Mouse (Mus musculus) gastrocnemius, postnatal 36 days (tissue): Measurements from ENCODE around the gene Asic2. TPM values are rescaled to one million over a fixed set of nuclear protein-coding genes. Genes with fewer than 3 reads are reported as not detected.
A peak's percentile ranks its signal among the peaks of the same experiment; 100 is the strongest.

ENCODE experiments used
- DNase-seq, 2 experiments: peaks; one replicate each; pipeline ENCODE4 v3.0.0; 2022
- intact Hi-C: fragments of 180-260 bp; cut with DNase I; formaldehyde crosslinking; loops from one replicate; pipeline ENCODE4 v1.15.1; 2025
- total RNA-seq, 2 experiments: library from RNA; stranded (reverse); gene quantifications; 2 replicates each; pipeline ENCODE4 v1.2.3; 2021

Asic2 gene
- total RNA-seq, 2 experiments from 2014 or later: 0.10 TPM; not detected in 1

DNA sequence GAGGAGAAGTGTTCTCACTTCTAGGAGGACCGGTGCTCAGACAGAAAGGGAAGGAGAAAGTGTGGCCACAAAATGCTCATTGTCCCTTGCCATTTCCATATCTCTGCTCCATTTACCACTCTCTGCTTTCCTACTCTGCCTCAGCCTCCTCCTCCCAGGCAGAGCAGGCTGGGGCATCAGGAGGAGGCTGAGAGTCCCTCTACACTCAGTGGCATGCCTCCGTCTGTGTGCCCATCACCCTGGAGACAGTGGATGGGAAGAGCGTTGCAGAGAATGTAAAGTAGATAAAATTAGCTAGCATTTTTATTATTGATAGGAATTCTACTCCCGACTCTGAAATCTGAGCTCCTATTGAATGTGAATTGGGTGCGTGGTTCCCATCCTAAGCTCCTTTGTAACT lies 984.7 kb downstream of the Asic2 start:
- intact Hi-C loops: no loop called here
- DNase-seq: no peak

DNA sequence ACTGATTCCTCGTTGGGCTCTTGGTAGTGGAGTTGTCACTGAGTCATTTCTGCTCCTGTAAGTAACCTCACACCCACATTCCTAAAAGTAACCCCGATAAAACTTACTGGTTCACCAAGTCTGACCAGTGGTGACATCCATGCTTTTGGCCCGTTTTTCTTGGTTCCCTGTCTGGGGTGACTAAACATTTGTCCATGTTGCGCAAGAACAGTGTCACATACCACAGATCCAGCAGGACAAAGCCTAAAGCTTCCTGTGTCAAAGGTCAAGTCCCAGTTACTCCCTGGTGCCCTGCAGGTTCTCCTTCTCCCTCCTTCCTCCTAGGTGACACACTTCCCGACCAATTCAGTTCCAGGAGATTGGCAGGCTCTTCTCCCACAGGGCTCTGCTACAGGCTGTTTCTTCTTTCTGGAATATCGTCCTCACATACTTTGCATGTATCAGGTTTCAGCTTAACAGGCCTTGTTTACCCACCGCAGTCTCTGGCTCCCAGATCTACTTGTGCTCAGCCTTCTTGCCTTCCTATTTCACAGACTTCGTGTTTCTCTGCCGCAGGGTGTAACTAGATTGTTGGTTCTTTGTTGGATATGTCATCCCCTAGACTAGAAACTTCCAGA lies 991.9 kb downstream of the Asic2 start:
- intact Hi-C loops: no loop called here
- DNase-seq: no peak

DNA sequence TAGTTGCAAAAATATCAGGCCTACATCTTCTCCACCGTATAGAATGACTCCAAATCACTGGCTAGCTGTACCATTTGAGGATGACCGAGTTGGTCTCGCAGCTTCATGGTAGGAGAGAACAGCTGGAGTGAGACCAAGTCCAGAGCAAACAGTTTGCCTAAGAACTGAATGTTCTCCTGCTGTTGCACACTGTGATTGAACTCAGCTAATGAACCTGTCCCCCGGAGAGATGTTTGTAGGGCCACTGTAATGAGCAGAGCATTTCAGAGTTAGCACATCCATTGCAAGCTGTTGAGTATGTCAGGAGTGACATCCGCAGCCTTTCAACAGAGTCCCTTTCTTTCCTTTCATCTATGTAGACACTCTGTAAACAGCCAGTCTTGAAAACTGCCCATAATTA lies 993.6 kb downstream of the Asic2 start:
- intact Hi-C loops: no loop called here
- DNase-seq: no peak

DNA sequence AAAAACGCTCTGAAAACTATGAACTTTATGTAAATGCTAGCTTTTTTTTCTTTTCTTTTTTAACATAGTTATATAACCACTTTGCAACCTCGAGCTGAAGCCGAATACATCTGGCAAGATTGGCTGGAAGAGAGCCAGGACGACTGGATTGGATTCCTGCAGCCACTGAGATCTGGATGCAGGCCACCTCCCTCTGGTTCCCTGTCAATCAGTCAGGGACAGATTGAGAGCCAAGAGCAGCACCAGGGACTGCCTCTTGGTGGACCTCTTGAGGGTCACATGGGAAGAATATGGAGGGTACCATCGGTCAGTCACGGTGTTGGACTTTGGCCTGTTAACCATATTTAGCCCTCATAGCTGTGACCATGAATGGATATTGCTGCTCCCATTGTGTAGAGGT lies 994.3 kb downstream of the Asic2 start:
- DNase-seq: peak; percentile 46 to 63
- intact Hi-C loops: no loop called here

DNA sequence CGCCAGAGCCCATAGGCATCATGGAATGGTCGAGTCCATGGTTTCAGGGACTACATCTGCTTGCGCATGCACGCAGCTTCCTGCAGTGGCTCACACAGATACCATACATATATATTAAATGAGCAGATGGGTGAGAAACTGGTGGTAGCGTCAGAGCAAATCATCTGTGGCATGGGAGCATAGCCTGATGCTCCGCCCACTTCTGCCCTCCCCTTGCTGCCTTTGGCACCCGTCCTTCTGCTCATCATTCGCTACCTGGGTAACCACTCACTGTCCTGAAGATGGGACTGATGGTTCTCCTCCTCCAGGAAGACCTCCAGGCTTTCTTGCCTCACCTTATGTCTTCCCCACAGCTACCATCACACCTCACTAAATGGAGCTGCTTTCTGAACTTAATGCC lies 995.0 kb downstream of the Asic2 start:
- intact Hi-C loops: no loop called here
- DNase-seq: no peak

DNA sequence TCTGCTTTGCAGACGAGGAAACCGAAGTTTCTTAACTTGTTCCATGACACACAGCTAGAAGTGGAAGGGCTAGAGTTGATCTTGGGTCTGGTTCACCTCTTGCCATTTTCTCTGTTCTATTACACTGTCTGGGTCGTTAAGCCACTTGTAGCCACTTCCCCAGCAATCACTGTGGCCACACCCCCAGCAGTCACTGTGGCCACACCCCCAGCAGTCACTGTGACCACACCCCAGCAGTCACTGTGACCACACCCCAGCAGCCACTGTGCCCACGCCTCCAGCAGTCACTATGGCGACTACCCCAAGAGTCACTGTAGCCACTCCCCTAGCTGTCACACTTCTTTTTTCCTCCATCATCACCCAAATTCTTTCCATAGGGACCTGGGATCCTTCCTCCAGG lies 1000.7 kb downstream of the Asic2 start:
- no peak for DNase-seq
- intact Hi-C loops: no loop called here

DNA sequence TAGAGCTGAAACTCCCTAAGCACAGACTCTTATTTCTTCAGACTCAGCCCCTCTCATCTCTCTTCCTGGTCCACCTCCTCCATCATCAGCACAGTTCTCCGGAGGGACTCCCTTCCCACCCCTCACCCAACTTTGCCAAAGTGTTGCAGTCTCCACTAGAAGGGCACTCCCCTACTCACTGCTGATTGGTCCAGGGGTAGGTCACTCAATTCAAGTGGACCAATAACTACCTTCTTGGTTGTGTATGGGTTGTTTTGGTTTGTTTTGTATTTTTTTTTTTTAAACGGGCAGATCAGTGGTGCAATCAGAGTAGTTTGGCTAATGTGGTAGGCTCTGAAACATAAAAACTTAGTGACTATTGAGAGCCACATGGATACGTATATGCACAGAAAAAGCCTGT lies 1002.2 kb downstream of the Asic2 start:
- DNase-seq: no peak
- intact Hi-C loops: no loop called here

DNA sequence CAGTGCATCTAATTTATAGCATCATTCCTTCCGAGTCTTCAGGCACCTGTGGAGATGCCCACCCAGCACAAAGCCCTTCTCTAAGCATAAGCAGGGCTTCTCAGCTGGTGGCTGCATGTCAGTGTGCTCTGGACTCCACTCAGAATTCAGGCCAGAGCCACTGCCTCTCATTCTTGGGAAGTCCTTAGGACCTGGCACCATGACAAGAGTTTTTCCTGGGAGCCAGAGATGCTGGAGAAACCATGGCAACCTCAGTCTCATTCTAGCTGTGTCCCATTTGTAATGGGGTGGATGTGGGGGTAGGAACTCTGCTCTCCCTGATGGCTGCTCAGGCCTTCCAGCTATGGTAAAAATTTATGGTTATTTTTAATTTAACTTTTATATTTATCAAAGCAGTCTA lies 1006.9 kb downstream of the Asic2 start:
- intact Hi-C loops: no loop called here
- no peak for DNase-seq

DNA sequence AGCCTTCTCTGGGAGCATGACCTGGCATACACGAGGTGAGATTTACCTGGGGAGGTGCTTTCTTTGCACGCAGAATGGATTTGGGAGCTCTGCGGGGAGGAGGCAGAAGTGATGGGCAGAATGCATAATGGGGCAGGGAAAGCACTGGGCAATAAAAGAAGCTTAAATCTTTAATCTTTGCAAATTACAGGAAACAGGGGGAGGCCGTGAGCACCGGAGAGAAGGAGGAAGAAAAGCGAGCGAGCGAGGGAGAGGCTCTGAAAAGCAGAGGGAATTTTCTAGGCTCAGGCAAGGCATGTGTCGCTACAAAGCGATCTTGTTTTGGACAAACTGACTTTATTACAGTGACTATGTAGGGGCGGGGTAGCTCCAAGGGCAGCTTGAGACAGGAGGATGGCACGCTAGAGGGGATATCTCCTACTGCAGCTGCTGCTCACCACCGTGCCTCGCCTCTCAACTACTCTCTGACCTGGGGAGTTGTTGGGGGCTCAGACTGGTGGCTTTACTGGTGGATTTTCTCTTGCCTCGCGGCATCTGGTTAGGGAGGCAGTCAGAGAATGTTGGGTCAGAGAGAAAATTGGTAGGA lies 1010.1 kb downstream of the Asic2 start:
- intact Hi-C loops: no loop called here
- DNase-seq: no peak

DNA sequence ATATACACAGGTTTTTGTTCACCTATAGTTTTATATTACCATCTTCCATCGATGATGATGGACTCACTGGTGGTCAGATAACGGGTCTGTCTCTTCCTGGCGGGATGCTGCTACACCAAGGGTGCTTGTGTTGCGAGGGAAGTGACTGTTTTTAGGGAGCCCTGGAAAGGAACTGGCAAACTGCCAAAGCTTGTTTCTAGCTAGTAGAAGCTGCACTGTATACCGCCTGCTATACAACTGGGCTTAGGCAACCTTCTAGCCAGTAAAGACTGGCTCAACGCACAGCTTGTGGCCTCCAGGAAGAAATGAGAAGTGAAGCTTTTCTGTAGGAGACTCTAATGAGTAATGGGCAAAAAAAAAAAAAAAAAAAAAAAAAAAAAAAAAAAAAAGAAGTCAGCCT lies 1012.3 kb downstream of the Asic2 start:
- DNase-seq: no peak
- intact Hi-C loops: no loop called here

DNA sequence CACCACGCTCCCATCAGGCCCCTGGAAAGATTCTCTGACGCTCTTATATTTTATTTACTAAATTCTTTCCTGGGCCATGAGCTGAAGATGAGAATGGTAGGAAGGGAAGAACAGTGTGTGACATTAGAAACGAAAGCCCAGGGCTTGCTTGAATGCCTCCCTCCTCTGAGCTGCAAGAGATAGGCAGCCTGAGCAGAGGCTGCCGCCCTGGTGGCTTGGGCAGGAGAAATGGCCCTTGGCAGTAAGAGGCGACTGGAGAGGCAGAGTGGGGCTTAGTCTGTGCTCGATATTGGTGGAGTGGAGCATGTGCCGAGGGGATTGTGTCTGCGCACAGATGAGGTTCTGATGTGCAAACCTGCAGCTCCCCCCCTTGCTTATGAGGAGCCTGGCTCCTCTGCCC lies 1014.1 kb downstream of the Asic2 start:
- intact Hi-C loops: no loop called here

DNA sequence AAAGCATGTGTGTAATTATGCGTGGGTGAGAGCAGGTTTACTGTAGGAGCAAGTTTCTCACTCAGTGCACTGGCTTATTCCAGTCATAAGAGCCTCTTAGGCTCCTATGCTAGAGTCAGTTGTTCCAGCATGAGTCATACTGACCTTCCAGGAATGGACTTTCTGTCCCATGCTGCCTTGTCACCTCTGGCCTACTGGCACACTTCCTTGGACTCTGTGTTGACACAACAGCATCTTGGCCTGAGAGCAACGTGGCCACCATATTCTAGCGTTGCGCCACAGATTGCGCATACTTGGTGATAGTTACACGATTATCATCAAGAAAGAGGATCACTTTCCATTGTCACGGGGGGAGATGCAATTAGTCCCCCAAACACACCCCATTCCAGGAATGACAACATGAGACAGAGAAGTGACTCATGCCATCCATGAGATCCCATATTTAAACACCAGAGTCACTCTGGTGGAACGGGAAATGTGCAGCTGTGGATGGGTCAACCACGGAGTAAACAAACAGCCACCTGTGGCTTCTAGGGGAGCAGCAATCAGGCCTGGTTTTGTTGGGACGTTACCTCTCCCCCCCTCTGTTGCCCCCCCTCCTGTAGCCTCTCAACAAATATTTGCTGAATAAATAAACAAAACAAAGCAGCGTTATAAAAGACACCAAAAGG lies 1019.1 kb downstream of the Asic2 start:
- intact Hi-C loops: no loop called here
- DNase-seq: no peak

More for the DNA sequence above, 1014.1 kb downstream of the Asic2 start:
- no peak for DNase-seq

DNA sequence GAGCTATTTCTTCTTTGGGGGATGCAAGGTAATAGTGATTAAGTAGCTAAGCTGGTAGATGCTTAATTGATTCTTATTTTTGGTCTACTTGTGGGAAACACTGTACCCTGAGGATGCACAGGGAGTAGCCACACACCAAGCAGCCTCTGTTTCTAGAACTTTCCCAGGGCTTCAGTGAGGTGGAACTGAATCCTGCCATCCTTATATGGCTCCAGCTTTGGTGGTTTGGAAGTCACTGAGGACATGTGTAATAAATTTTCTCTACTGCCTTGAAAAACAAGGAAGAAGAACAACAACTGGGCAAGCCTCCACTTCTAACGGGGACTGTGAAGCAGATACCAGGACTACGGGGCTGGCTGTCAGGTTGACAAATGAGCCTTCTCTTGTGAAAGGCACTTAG lies 1020.2 kb downstream of the Asic2 start:
- intact Hi-C loops: no loop called here
- DNase-seq: no peak

DNA sequence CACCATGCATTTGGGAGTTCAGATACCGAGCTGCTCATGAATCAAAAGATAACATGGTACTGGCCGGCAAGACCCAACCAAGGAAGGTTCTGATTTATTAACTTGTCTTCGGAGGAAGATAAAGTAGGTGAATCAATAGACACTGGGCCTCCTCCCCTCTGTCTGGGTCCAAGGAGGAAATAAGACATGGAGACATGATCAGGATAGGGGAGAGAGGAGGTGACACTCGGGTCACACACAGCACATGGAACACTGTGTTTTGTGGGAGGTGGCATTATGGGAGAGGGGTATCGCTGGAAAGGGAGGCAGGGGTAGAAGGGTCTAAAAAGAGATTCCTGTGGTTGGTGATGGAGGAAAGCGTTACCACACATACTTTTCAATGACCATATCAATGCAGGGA lies 1022.1 kb downstream of the Asic2 start:
- DNase-seq: no peak
- intact Hi-C loops: no loop called here

DNA sequence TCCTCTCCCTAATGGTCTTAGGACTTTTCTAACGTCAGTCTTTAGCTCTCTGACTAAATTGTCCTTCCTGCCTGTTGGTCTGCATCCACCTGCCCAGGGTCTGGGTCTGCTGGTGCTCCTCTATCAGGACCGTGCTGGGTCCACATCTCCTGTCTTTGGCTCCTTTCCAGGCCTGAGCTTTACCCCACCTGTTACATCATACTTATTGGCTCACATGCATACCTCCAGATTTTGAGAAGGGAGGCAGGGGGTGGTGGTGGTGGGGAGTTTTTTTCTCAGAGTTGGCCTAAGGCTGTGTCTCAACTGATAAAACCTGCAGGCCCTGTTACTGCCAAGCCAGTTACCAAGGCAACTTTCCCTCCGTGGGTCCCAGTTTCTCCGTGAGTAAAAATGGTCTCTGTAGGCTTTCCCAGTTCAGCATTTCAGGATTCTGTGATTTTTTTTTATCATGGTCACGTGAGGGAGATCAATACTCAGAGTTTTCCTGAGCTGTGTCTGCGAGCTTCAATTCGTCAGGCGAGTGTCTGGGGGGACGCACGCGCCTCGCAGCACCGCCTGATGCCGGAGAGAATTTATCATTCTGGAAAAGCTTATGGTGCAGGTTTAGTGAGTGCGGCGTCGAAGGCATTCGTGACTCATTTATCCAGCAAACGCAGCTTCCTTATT lies 1044.8 kb downstream of the Asic2 start:
- no peak for DNase-seq
- intact Hi-C loops: no loop called here

DNA sequence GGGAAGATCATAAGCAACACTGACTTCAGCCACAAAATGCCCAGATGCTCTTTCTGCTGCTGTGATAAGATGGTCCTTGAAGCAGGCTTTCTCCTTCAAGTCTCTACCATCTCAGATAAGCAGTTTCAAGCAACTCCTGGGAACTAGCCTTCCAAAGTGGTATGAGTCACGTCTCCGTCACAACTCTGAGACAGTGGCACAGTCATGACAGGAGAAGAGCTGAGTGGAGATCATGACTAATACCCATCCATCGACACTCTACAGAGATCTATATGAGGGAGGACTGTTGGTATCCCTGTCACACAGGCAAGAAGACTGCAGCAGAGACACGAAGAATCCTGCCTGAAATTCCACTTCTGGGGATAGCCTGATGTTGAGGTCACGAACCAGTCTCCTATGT lies 1049.9 kb downstream of the Asic2 start:
- intact Hi-C loops: no loop called here
- DNase-seq: no peak

DNA sequence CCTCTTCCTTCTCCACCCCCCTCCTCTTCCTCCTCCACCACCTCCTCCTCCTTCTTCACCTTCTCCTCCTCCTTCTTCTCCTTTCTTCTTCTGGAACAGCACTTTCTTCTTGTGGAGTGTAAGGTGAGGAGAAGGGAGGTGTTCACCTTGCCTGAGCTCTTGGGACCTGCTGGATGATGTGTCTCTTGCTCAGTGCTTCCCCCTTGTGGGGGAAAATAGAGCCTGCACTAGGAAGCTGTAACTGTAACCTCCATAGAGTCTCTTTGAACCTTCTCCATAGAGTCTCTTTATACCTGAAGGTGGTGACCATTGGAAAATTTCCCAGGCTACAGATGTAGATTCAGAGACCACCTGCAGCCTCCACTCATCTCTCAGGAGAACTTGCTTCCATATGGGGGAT lies 1050.6 kb downstream of the Asic2 start:
- intact Hi-C loops: no loop called here
- no peak for DNase-seq

DNA sequence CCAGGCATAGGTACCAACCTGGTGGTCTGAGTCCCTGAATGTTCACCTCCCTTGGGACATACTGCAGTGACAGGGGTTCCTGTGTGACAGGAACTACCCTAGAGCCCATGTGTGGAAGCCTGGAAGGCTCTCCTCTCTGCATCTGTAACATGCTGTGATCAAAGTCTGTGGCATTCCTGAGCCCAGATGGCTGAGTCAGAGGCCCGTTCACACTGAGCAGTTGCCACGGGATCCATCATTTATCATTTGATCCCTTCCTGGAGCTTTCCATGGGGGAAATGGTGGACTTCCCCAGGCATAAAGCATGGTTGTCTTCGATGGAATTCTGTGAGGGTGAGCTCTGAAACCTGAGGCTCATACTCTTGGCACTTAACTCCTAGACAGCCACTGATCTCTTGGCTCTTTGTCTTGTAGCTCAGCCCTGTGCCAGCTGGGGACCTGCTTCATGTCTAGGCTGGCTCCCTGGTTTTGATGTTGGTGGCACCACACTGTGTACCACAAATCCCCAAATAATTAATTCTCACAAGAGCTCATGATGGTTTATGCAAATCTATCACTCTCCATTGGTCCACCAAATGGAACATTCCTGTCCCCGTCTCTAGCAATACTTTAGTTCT lies 1054.7 kb downstream of the Asic2 start:
- DNase-seq: no peak
- intact Hi-C loops: no loop called here

DNA sequence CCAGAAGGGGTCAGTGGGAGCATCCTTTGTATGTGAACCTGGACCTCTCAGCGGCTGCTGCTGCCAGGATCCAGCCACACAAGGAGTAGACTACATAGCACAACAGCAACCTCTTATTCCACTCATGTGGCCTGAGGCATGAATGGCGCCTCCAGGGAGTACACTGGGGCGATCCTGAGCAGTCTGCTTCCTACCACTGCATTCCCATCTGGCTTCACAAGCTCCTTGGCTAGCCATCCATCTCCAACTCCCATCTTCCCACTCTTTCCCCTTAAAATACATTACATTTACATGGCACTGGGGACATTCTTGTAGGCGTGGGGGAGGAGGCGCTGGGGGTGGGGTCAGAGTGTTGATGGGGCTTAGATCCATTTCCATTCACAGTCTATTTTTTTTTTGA lies 1055.5 kb downstream of the Asic2 start:
- intact Hi-C loops: no loop called here
- no peak for DNase-seq

DNA sequence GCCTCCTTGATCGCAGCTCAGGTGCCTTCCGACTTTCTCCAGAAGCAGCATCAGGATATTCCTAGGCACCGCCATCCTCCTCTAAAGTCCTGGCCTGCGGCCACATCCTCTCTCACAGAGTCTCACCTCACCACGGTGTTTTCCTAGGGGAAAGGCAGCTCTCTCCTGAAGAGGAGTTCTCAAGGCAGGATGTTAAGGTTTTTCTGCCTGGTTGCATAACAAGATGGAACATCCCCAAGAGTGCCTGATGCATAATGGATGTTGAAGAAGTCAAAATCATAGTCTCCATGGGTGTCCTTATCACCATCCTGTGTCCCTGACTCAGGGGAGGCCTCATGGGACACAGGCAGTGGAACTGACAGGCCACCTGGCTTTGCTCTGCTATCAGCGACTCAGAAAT lies 1060.4 kb downstream of the Asic2 start:
- no peak for DNase-seq
- intact Hi-C loops: no loop called here

DNA sequence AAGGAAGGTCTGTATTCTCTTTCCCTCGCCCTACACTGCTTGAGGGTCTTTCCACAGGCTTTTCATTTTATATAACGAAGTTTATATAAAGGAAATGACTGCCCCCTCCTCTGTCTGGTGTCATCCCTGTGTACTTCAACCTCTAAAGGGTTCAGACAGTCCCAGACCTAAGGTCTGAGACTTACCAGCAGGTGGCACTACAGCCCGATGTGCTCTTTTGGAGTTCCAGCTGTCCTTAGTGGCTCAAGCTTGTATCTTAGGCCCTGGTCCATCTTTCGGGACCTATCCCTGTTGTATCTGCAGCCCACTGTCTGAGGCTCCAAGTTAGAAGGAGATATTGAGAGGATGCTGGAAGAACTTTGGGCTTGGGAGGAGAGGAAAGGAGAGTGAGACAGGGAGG lies 1061.8 kb downstream of the Asic2 start:
- peak; percentile 19 to 28 for DNase-seq
- intact Hi-C loops: no loop called here
